Mouse (Mus musculus): ENCODE measurements around the gene Ccdc18. TPM values are rescaled to one million over a fixed set of nuclear protein-coding genes. Genes with fewer than 3 reads are reported as not detected.

Ccdc18 gene
- 1 to 10 TPM in 1 of 2 experiments, under 1 TPM in 1; 0.52 to 1.4 TPM for polyA plus RNA-seq (2017; shearing (Covaris generic))

DNA sequence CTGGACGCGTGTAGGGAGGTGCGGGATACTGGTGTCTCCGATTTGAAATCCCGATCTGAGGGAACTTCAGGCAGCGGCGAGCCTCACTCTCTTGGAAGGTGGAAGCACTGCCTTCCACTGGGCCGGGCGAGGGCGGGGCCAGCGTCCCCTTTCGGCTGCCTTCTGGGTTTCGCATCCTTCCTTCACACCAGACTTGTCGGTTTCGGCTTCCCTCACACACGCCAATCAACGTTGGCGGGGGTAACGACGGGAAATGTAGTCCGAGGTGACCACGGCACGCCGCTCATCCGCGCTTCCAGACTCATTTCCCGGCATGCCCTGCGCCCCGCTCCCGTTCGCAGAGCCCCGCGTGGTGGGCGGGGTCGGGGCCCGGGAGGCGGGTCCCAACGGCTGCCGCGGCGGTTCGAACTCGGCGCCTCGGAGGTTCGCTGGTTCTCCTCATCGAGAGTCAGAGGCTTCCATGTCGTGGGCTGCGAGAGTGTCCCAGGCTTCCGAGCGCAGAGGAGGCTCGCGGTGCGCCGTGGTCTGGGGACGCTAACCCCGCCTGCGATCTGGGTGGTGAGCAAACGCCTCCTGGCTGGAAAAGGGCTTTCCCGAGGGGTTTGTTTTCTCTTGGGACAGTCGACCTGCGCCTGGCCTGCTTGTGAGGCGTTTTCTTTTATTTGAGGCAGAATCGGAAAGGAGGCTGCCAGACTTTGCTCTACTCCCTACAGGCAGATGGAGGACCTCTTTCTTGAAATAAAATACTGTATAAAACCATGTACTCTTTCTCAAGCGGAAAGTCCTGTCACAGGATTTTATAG is at the start of gene Ccdc18, which contains the start of gene Tmed5:
TSS of gene Ccdc18 (plus strand) at position 435 of the 803 bp plus-strand sequence.
TSS of gene Tmed5 (minus strand) at position 180 of the 803 bp plus-strand sequence.

DNA sequence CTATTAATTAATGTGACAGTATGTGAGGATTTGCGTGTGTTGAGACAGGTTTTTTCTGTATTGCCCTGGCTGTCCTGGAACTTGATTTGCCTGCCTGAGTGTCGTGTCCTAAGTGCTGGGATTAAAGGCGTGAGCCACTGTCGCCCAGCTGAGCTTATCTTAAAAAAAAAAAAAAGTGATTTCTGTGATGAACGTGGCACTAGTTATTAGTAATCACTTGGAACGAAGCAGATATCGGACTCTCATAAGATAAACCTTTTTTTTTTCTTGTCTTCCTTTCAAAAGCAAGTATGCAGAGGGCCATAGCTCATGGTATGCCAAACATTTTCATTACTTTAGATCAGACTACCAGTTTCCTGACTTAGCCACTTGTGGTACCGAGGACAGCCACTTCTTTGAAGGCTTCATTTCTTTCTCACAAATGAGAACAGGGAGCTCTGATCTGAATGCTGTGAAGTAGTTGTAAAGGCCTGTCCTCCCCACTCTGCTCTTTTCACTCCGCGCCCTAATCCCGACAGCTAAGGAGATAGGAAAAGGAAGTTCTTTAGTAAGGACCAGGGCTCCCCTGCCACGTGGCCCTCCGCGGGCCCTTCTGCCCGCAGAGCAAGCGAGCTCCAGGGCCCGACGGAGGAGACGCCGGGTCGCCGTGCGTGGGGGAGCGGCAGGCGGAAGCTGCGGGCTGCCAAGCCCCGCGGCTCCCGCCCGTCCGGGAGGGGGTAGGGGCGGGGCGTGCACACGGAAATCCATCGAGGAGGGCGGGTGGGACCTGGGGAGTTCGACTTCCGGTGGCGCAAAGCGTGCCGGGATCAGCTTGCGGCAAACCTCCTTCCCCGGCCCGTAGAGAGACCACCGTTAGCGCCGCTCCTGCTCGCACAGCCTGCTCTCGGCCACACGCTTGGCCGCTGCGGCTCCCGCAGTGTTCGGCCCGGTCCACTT is 135.7 kb downstream of the Ccdc18 start, which contains the start of gene Dr1:
TSS of gene Dr1 (plus strand) at position 771 of the 936 bp plus-strand sequence.

Other genes with a start within 250 kb of the Ccdc18 start
- gene Rpl5, start 232.4 kb upstream of the Ccdc18 start, polyA plus RNA-seq (2017; shearing (Covaris generic)): 10 to 100 TPM; 16.2 to 28.1 TPM
- 10 to 100 TPM; 54.0 to 62.7 TPM for gene Fam69a, start 145.8 kb upstream of the Ccdc18 start, polyA plus RNA-seq (2017; shearing (Covaris generic))
- 10 to 100 TPM; 72.9 to 83.9 TPM for gene Mtf2, start 67.2 kb upstream of the Ccdc18 start, polyA plus RNA-seq (2017; shearing (Covaris generic))
- gene Tmed5, start 255 bp upstream of the Ccdc18 start, polyA plus RNA-seq (2017; shearing (Covaris generic)): 10 to 100 TPM; 69.3 to 88.2 TPM
- 10 to 100 TPM; 52.7 to 74.8 TPM for gene Dr1, start 136.0 kb downstream of the Ccdc18 start, polyA plus RNA-seq (2017; shearing (Covaris generic))
- 1 to 10 TPM; 2.4 to 2.5 TPM for gene Pigg, start 179.7 kb downstream of the Ccdc18 start, polyA plus RNA-seq (2017; shearing (Covaris generic))
- gene Gm42517, start 235.0 kb downstream of the Ccdc18 start, polyA plus RNA-seq (2017; shearing (Covaris generic)): not detected

All from activated CD4-positive, CD25-positive, alpha-beta regulatory T cell (primary cell).